Mouse (Mus musculus) heart, embryonic 16.5 days (tissue): ENCODE measurements around the gene Gm11020. TPM values are rescaled to one million over a fixed set of nuclear protein-coding genes. Genes with fewer than 3 reads are reported as not detected.
"Not testable (repeated sequence)": the region's sequence is repeated elsewhere in the genome, so short reads cannot be mapped to it uniquely, and the experiment has no call there.

Source experiments
- ATAC-seq: fragments of 200-750 bp; cut with Nextera tagmentation; replicated peaks from 2 replicates; pipeline ENCODE4 v1.8.0; 2017; ENCODE audit warnings: moderate number of reproducible peaks; ENCODE audit not compliant: insufficient read depth, low FRiP score; ENCODE audit errors: extremely low read depth
- H3K27ac ChIP-seq: fragments of 300-500 bp; sonication (generic); 2 replicates; pipeline ENCODE4 v1.5.1; 2014; ENCODE audit warnings: mild to moderate bottlenecking, low read length, control low read depth, moderate library complexity
- H3K27me3 ChIP-seq: fragments of 300-500 bp; sonication (generic); 2 replicates; pipeline ENCODE4 v1.6.1; 2014; ENCODE audit warnings: low read length, mixed read lengths; ENCODE audit not compliant: control insufficient read depth, insufficient read depth
- H3K36me3 ChIP-seq: fragments of 300-500 bp; sonication (generic); 2 replicates; pipeline ENCODE4 v1.6.1; 2014; ENCODE audit not compliant: control insufficient read depth, insufficient read depth
- H3K4me1 ChIP-seq: fragments of 300-500 bp; sonication (generic); 2 replicates; pipeline ENCODE4 v1.6.1; 2014; ENCODE audit warnings: low read length, mixed read lengths; ENCODE audit not compliant: control insufficient read depth, insufficient read depth
- H3K4me2 ChIP-seq: fragments of 300-500 bp; sonication (generic); 2 replicates; pipeline ENCODE4 v1.6.1; 2014; ENCODE audit warnings: low read depth, mild to moderate bottlenecking, control low read depth, low read length
- H3K4me3 ChIP-seq: fragments of 300-500 bp; sonication (generic); 2 replicates; pipeline ENCODE4 v1.5.1; 2014; ENCODE audit warnings: mild to moderate bottlenecking, control low read depth, low read length
- H3K9ac ChIP-seq: fragments of 300-500 bp; sonication (generic); 2 replicates; pipeline ENCODE4 v1.6.1; 2014; ENCODE audit warnings: low read length, control low read depth
- H3K9me3 ChIP-seq: fragments of 300-500 bp; sonication (generic); replicated peaks from 2 replicates; pipeline ENCODE4 v1.6.1; 2016; ENCODE audit warnings: low read length; ENCODE audit not compliant: control insufficient read depth
- WGBS: fragments of 180-500 bp; shearing (Covaris S2); extraction: QIAGEN DNeasy Blood & Tissue Kit; methylation state at CpG from one replicate; pipeline ENCODE4 v1.1.7; 2014; 5-methylcytosine and 5-hydroxymethylcytosine counted together
- polyA plus RNA-seq: library from polyadenylated mRNA; unstranded; fragments of >200 nt; fragmentation: Nextera tagmentation; extraction: Ambion mirVana; gene quantifications from 2 replicates; pipeline ENCODE4 v1.2.1, GENCODE M21; 2015

Gene Gm11020
- not detected in 2 replicates for polyA plus RNA-seq

- not testable (repeated sequence) for H3K9me3 ChIP-seq, H3K36me3 ChIP-seq, H3K27ac ChIP-seq, H3K9ac ChIP-seq, ATAC-seq, H3K4me2 ChIP-seq, H3K4me3 ChIP-seq, H3K4me1 ChIP-seq, H3K27me3 ChIP-seq
- WGBS: 70% methylated on average over 7 of the region's 11 CpGs
Observed at GRCm38 (mm10) chr8:104321267-104321666, at the start of gene Gm11020. TSS of gene Gm11020 (plus strand) at chr8:104321567.

- not testable (repeated sequence) for H3K4me3 ChIP-seq, ATAC-seq, H3K9me3 ChIP-seq, H3K36me3 ChIP-seq, H3K9ac ChIP-seq, H3K27me3 ChIP-seq, H3K4me2 ChIP-seq, H3K27ac ChIP-seq, H3K4me1 ChIP-seq
- 78% methylated on average over 10 of the region's 12 CpGs for WGBS
Observed at GRCm38 (mm10) chr8:104293081-104293480, 28.3 kb upstream of the Gm11020 start, which contains the start of gene Cmtm2a. TSS of gene Cmtm2a (minus strand) at chr8:104293181.

DNA sequence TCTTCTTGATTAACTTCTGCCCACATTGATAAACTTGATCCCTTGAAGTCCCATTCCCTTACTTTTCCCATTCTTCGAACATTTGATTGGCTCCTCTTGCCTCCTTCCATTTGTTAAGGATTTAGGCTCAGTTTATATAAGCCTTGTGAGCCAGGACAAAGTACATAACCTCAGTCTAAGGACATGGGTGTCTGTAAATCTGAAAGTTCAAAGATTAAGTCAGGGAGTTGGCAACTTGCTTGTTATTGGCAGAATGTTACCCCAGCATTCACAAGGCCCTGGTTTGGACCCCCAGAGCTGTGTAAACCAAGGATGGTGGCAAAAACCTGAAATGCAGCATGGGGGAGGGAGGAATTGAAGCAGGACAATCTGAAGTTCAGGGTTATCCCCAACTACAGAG is 27.0 kb upstream of the Gm11020 start:
- no peak overlapping the region for H3K27ac ChIP-seq
- H3K4me3 ChIP-seq: no peak overlapping the region
- H3K4me1 ChIP-seq: no peaks in the 10 kb centered on the region
- H3K9me3 ChIP-seq: no peaks in the 10 kb centered on the region
- H3K9ac ChIP-seq: no peak overlapping the region
- ATAC-seq: no peak
- no peak overlapping the region for H3K4me2 ChIP-seq
- WGBS: 72% methylated on average over 1 of the region's 1 CpGs
- H3K36me3 ChIP-seq: no peaks in the 10 kb centered on the region
- H3K27me3 ChIP-seq: no peaks in the 10 kb centered on the region

GRCm38 (mm10) chr8:104301577-104301976 is 19.8 kb upstream of the Gm11020 start:
- H3K9me3 ChIP-seq, ATAC-seq, H3K36me3 ChIP-seq, H3K4me1 ChIP-seq, H3K27me3 ChIP-seq, H3K4me2 ChIP-seq, H3K4me3 ChIP-seq, H3K9ac ChIP-seq, H3K27ac ChIP-seq: not testable (repeated sequence)
- 23% methylated on average over 3 of the region's 3 CpGs for WGBS

- ATAC-seq, H3K9ac ChIP-seq, H3K9me3 ChIP-seq, H3K27me3 ChIP-seq, H3K4me2 ChIP-seq, H3K27ac ChIP-seq, H3K4me3 ChIP-seq, H3K4me1 ChIP-seq, H3K36me3 ChIP-seq: not testable (repeated sequence)
- WGBS: 92% methylated on average over 4 of the region's 4 CpGs
Observed at GRCm38 (mm10) chr8:104302536-104302935, 18.8 kb upstream of the Gm11020 start.

- Histone ChIP-seq H3K9ac (no peak overlapping the region), H3K36me3 (no peaks in the 10 kb centered on the region), H3K4me1 (no peaks in the 10 kb centered on the region), H3K9me3 (no peaks in the 10 kb centered on the region), H3K4me3 (no peak overlapping the region), H3K27me3 (no peaks in the 10 kb centered on the region), H3K4me2 (no peak overlapping the region), H3K27ac (no peak overlapping the region)
- WGBS: 82% methylated on average over 11 of the region's 11 CpGs
- no peak for ATAC-seq
Observed at GRCm38 (mm10) chr8:104304962-104305361, 16.4 kb upstream of the Gm11020 start.

DNA sequence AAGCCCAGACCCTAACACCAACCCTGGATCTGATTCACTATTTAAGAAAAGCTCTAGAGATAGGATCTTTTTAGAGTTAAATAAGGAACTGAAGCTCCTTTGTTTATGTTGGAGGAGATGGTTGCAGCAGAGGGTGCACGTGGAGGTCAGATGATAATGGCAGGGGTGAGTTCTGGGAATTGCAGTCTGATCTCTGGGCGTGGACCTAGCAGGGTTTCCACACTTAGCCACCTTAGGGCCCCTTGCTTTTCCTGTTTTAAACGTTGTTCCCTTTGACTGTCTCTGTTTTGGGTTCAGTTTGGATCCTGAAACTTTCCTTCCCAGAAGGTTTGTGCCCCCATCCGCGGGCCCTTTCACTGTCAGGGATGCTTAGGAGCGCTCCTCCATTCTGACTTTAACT is 13.0 kb upstream of the Gm11020 start:
- not testable (repeated sequence) for H3K4me3 ChIP-seq, H3K27me3 ChIP-seq, H3K4me2 ChIP-seq, H3K4me1 ChIP-seq, H3K9me3 ChIP-seq, H3K27ac ChIP-seq, H3K36me3 ChIP-seq, H3K9ac ChIP-seq, ATAC-seq
- 42% methylated on average over 6 of the region's 6 CpGs for WGBS

DNA sequence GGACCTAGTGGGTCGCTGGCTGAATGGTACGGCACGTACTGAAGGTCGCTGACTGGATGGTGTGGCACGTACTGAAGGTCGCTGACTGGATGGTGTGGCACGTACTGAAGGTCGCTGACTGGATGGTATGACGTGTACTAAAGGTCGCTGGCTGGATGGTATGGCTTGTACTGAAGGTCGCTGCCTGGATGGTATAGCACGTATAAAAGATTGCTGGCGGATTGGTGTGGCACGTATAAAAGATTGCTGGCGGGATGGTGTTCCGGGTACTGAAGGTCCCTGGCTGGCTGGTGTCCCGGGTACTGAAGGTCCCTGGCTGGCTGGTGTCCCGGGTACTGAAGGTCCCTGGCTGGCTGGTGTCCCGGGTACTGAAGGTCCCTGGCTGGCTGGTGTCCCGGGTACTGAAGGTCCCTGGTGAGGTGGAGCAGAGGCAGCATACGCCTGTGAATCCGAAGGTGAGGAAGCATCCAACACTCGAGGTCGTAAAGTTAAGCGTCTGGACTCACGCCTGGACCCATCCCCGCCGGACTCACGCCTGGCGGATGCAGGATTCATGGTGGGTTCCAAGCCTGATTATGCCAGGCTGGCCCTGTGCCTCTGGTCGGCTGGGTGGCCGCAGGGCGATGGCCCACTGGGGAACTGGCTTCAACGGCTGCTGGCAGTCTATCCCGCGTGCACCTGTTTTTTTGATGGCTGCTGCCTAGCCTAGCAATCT is 11.8 kb upstream of the Gm11020 start, which contains the start of the genes Gm45711 and Cmtm1:
Gm45711 (minus strand) TSS at position 641 of the 715 bp plus-strand sequence.
Cmtm1 (minus strand) TSS at position 705 of the 715 bp plus-strand sequence.
- not testable (repeated sequence) for H3K27ac ChIP-seq, H3K9me3 ChIP-seq

GRCm38 (mm10) chr8:104312023-104312422 is 9.3 kb upstream of the Gm11020 start:
- H3K4me2 ChIP-seq, H3K27me3 ChIP-seq, H3K4me3 ChIP-seq, ATAC-seq, H3K9me3 ChIP-seq, H3K9ac ChIP-seq, H3K4me1 ChIP-seq, H3K27ac ChIP-seq, H3K36me3 ChIP-seq: not testable (repeated sequence)
- WGBS: 80% methylated on average over 3 of the region's 3 CpGs

More for the DNA sequence above, 11.8 kb upstream of the Gm11020 start, which contains the start of the genes Gm45711 and Cmtm1:
- not testable (repeated sequence) for H3K4me3 ChIP-seq, H3K4me1 ChIP-seq, H3K36me3 ChIP-seq, H3K27me3 ChIP-seq, H3K9ac ChIP-seq, H3K4me2 ChIP-seq, ATAC-seq
- WGBS: 75% methylated on average over 36 of the region's 36 CpGs
